Mouse (Mus musculus) brain, embryonic 14.5 days (tissue): ENCODE measurements around the gene Cyp11a1.

Source experiments
- CTCF ChIP-seq: fragments of 200-500 bp; IDR thresholded peaks from 2 replicates; pipeline ENCODE4 v1.5.1; 2012; ENCODE audit warnings: inconsistent platforms, mild to moderate bottlenecking, moderate library complexity, borderline replicate concordance; ENCODE audit not compliant: insufficient read depth, insufficient read length; ENCODE audit errors: extremely low read depth
- POLR2A ChIP-seq: fragments of 200-500 bp; IDR thresholded peaks from 2 replicates; pipeline ENCODE4 v1.6.1; 2012; ENCODE audit warnings: mild to moderate bottlenecking, inconsistent platforms, borderline replicate concordance; ENCODE audit not compliant: poor library complexity, insufficient read depth, insufficient read length, severe bottlenecking; ENCODE audit errors: extremely low read depth

GRCm38 (mm10) chr9:58016962-58017361 is 10.8 kb downstream of the Cyp11a1 start:
- TF ChIP-seq CTCF (no peak), POLR2A (no peak)
